Mouse (Mus musculus) MEL (cell line): ENCODE measurements around the gene Prickle1. TPM values are rescaled to one million over a fixed set of nuclear protein-coding genes. Genes with fewer than 3 reads are reported as not detected.

Source experiments
- DNase-seq: peaks from one replicate; pipeline ENCODE4 v3.0.0; 2011; ENCODE audit warnings: low read depth, low spot score
- H3K27ac ChIP-seq: 2 replicates; pipeline ENCODE4 v1.5.1; 2012; ENCODE audit warnings: low read depth, mild to moderate bottlenecking, control low read depth, low read length, moderate library complexity; ENCODE audit not compliant: control insufficient read depth
- H3K27me3 ChIP-seq, 2 experiments: fragments of 150-350 bp in 1 of 2; sonication (generic) in 1 of 2; 2 replicates each; pipeline ENCODE4 v1.6.1; 2012; ENCODE audit warnings: low read length in 2 of 2, mild to moderate bottlenecking in 2 of 2, improper control_type of control experiment in 1 of 2, moderate library complexity in 1 of 2; ENCODE audit not compliant: insufficient read depth in 2 of 2, control insufficient read depth in 1 of 2
- H3K36me3 ChIP-seq, 2 experiments: 2 replicates each; pipeline ENCODE4 v1.6.1; 2012 to 2014; ENCODE audit warnings: low read length in 2 of 2, improper control_type of control experiment in 1 of 2, inconsistent platforms in 1 of 2, mild to moderate bottlenecking in 1 of 2; ENCODE audit not compliant: insufficient read depth in 2 of 2, control insufficient read depth in 1 of 2
- H3K4me1 ChIP-seq, 2 experiments: fragments of 150-350 bp in 1 of 2; sonication (generic) in 1 of 2; 2 replicates each; pipeline ENCODE4 v1.6.1; 2012; ENCODE audit warnings: low read length in 2 of 2, improper control_type of control experiment in 1 of 2, mild to moderate bottlenecking in 1 of 2; ENCODE audit not compliant: insufficient read depth in 2 of 2, control insufficient read depth in 1 of 2
- H3K4me3 ChIP-seq, 2 experiments: fragments of 150-350 bp in 1 of 2; sonication (generic) in 1 of 2; 2 replicates each; pipeline ENCODE4 v1.5.1; 2012; ENCODE audit warnings: low read depth in 2 of 2, low read length in 2 of 2, mild to moderate bottlenecking in 2 of 2, moderate library complexity in 2 of 2, control low read depth in 1 of 2, improper control_type of control experiment in 1 of 2; ENCODE audit not compliant: control insufficient read depth in 1 of 2, insufficient read depth in 1 of 2
- H3K79me2 ChIP-seq: 2 replicates; pipeline ENCODE4 v1.6.1; 2012; ENCODE audit warnings: mild to moderate bottlenecking, low read length, moderate library complexity; ENCODE audit not compliant: control insufficient read depth, poor library complexity, insufficient read depth
- H3K9ac ChIP-seq: 2 replicates; pipeline ENCODE4 v1.6.1; 2012; ENCODE audit warnings: low read depth, mild to moderate bottlenecking, control low read depth, low read length, moderate library complexity; ENCODE audit not compliant: control insufficient read depth, poor library complexity, severe bottlenecking
- H3K9me3 ChIP-seq: fragments of 150-350 bp; sonication (generic); replicated peaks from 2 replicates; pipeline ENCODE4 v1.6.1; 2012; ENCODE audit warnings: mild to moderate bottlenecking, low read length, improper control_type of control experiment, moderate library complexity; ENCODE audit not compliant: insufficient read depth
- CHD2 ChIP-seq: IDR thresholded peaks from 2 replicates; pipeline ENCODE4 v1.6.1; 2011; ENCODE audit warnings: low read length, improper control_type of control experiment
- CTCF ChIP-seq, 3 experiments: IDR thresholded peaks in 2 of 3; conservative IDR thresholded peaks in 1 of 3; 2 replicates each; pipeline ENCODE4 v1.5.1; 2011 to 2012; ENCODE audit warnings: low read length in 3 of 3, low read depth in 2 of 3, mild to moderate bottlenecking in 2 of 3, improper control_type of control experiment in 1 of 3, inconsistent platforms in 1 of 3, mixed read lengths in 1 of 3, moderate library complexity in 1 of 3; ENCODE audit not compliant: control insufficient read depth in 1 of 3, insufficient read depth in 1 of 3, poor library complexity in 1 of 3, severe bottlenecking in 1 of 3
- E2F4 ChIP-seq: IDR thresholded peaks from 2 replicates; pipeline ENCODE4 v1.6.1; 2011; ENCODE audit warnings: low read depth, low read length, improper control_type of control experiment, borderline replicate concordance
- ELF1 ChIP-seq: IDR thresholded peaks from 2 replicates; pipeline ENCODE4 v1.6.1; 2014; ENCODE audit warnings: low read depth, mild to moderate bottlenecking, inconsistent platforms, low read length, improper control_type of control experiment, moderate library complexity
- EP300 ChIP-seq, 2 experiments: IDR thresholded peaks; 2 replicates each; pipeline ENCODE4 v1.6.1; 2011; ENCODE audit warnings: improper control_type of control experiment in 2 of 2, low read length in 2 of 2, low read depth in 1 of 2, mild to moderate bottlenecking in 1 of 2
- ETS1 ChIP-seq: IDR thresholded peaks from 2 replicates; pipeline ENCODE4 v1.6.1; 2012; ENCODE audit warnings: low read depth, mild to moderate bottlenecking, inconsistent platforms, low read length, improper control_type of control experiment, moderate library complexity
- GABPA ChIP-seq: IDR thresholded peaks from 2 replicates; pipeline ENCODE4 v1.6.1; 2012; ENCODE audit warnings: low read depth, mild to moderate bottlenecking, inconsistent platforms, low read length, improper control_type of control experiment, moderate library complexity
- GATA1 ChIP-seq: IDR thresholded peaks from 2 replicates; pipeline ENCODE4 v1.6.1; 2011; ENCODE audit warnings: low read depth, low read length, improper control_type of control experiment
- HCFC1 ChIP-seq: IDR thresholded peaks from 2 replicates; pipeline ENCODE4 v1.6.1; 2012; ENCODE audit warnings: low read depth, mild to moderate bottlenecking, inconsistent platforms, low read length, improper control_type of control experiment, moderate library complexity
- JUND ChIP-seq: IDR thresholded peaks from 2 replicates; pipeline ENCODE4 v1.6.1; 2011; ENCODE audit warnings: low read depth, mild to moderate bottlenecking, improper control_type of control experiment, low read length
- MAFK ChIP-seq: IDR thresholded peaks from 2 replicates; pipeline ENCODE4 v1.6.1; 2011; ENCODE audit warnings: low read depth, mild to moderate bottlenecking, low read length, improper control_type of control experiment, borderline replicate concordance
- MAZ ChIP-seq: IDR thresholded peaks from 2 replicates; pipeline ENCODE4 v1.6.1; 2012; ENCODE audit warnings: low read depth, mild to moderate bottlenecking, inconsistent platforms, low read length, improper control_type of control experiment
- MEF2A ChIP-seq: IDR thresholded peaks from 2 replicates; pipeline ENCODE4 v1.6.1; 2014; ENCODE audit warnings: low read depth, mild to moderate bottlenecking, inconsistent platforms, low read length, improper control_type of control experiment; ENCODE audit not compliant: poor library complexity, insufficient replicate concordance, severe bottlenecking; ENCODE audit errors: extremely low read depth
- MXI1 ChIP-seq: IDR thresholded peaks from 2 replicates; pipeline ENCODE4 v1.6.1; 2011; ENCODE audit warnings: mild to moderate bottlenecking, low read depth, low read length, improper control_type of control experiment
- NELFE ChIP-seq: IDR thresholded peaks from 2 replicates; pipeline ENCODE4 v1.6.1; 2011; ENCODE audit warnings: low read depth, low read length, improper control_type of control experiment
- NRF1 ChIP-seq: IDR thresholded peaks from 2 replicates; pipeline ENCODE4 v1.6.1; 2014; ENCODE audit warnings: low read depth, mild to moderate bottlenecking, inconsistent platforms, low read length, improper control_type of control experiment, moderate library complexity; ENCODE audit not compliant: poor library complexity, insufficient read depth, severe bottlenecking
- POLR2A ChIP-seq, 2 experiments: IDR thresholded peaks; 2 replicates each; pipeline ENCODE4 v1.6.1; 2011 to 2012; ENCODE audit warnings: low read length in 2 of 2, mild to moderate bottlenecking in 2 of 2, control low read depth in 1 of 2, improper control_type of control experiment in 1 of 2, low read depth in 1 of 2, moderate library complexity in 1 of 2; ENCODE audit not compliant: control insufficient read depth in 1 of 2, insufficient read depth in 1 of 2, poor library complexity in 1 of 2
- POLR2AphosphoS2 ChIP-seq: IDR thresholded peaks from 2 replicates; pipeline ENCODE4 v1.6.1; 2011; ENCODE audit warnings: low read length, improper control_type of control experiment
- RCOR1 ChIP-seq: IDR thresholded peaks from 2 replicates; pipeline ENCODE4 v1.6.1; 2012; ENCODE audit warnings: low read depth, mild to moderate bottlenecking, inconsistent platforms, low read length, improper control_type of control experiment
- SIN3A ChIP-seq: IDR thresholded peaks from 2 replicates; pipeline ENCODE4 v1.6.1; 2012; ENCODE audit warnings: low read length, improper control_type of control experiment, inconsistent platforms
- TCF12 ChIP-seq: IDR thresholded peaks from 2 replicates; pipeline ENCODE4 v1.6.1; 2014; ENCODE audit warnings: low read depth, mild to moderate bottlenecking, inconsistent platforms, low read length, improper control_type of control experiment, moderate library complexity
- UBTF ChIP-seq: IDR thresholded peaks from 2 replicates; pipeline ENCODE4 v1.6.1; 2012; ENCODE audit warnings: low read depth, mild to moderate bottlenecking, inconsistent platforms, low read length, improper control_type of control experiment, moderate library complexity, borderline replicate concordance; ENCODE audit not compliant: insufficient read depth
- USF1 ChIP-seq: IDR thresholded peaks from 2 replicates; pipeline ENCODE4 v1.6.1; 2014; ENCODE audit warnings: low read depth, mild to moderate bottlenecking, inconsistent platforms, low read length, improper control_type of control experiment, moderate library complexity
- USF2 ChIP-seq, 2 experiments: IDR thresholded peaks; 2 replicates each; pipeline ENCODE4 v1.6.1; 2011 to 2012; ENCODE audit warnings: improper control_type of control experiment in 2 of 2, low read length in 2 of 2, borderline replicate concordance in 1 of 2, inconsistent platforms in 1 of 2, low read depth in 1 of 2, mild to moderate bottlenecking in 1 of 2; ENCODE audit not compliant: insufficient read depth in 1 of 2
- ZKSCAN1 ChIP-seq: IDR thresholded peaks from 2 replicates; pipeline ENCODE4 v1.6.1; 2012; ENCODE audit warnings: low read depth, mild to moderate bottlenecking, inconsistent platforms, low read length, improper control_type of control experiment, moderate library complexity
- ZMIZ1 ChIP-seq: IDR thresholded peaks from 2 replicates; pipeline ENCODE4 v1.6.1; 2012; ENCODE audit warnings: low read depth, mild to moderate bottlenecking, inconsistent platforms, low read length, improper control_type of control experiment, moderate library complexity
- ZNF384 ChIP-seq: IDR thresholded peaks from 2 replicates; pipeline ENCODE4 v1.6.1; 2012; ENCODE audit warnings: low read depth, mild to moderate bottlenecking, inconsistent platforms, low read length, improper control_type of control experiment
- polyA plus RNA-seq, 2 experiments: library from polyadenylated mRNA; stranded (reverse) in 1 of 2; unstranded in 1 of 2; fragments of >175 nt in 1 of 2; fragments of >200 nt in 1 of 2; gene quantifications; 2 replicates each; pipeline versions ENCODE4 v1.2.1 to v1.2.4; 2012; ENCODE audit warnings: low replicate concordance in 2 of 2, low read depth in 1 of 2; ENCODE audit not compliant: insufficient read length in 2 of 2, insufficient read depth in 1 of 2, missing spikeins in 1 of 2
- total RNA-seq: library from RNA; depleted of rRNA; stranded (reverse); fragments of 300-350 nt; gene quantifications from 2 replicates; pipeline ENCODE4 v1.2.3, GENCODE M21; 2012

Gene Prickle1
- total and polyA plus RNA-seq, 3 experiments: 0.08 TPM; not detected in 2

DNA sequence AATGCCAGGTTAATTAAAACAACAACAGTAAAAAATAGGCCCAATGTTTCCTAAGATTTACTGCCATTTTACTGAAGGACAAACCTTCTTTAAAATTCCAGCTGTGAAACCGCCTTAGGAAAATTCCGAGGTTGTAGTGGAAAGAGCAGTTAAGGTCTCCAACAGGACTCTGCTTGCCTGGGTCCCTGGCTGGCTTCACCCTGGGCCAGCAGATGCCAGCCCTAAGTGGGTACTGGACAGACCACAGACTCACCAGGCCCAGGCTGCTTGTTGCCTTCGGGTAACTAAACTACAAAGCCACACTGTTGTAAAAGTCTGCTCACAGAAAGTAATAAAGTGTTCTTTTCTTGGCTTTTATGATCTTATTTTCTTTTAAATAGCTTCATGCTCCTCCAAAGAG, 26.8 kb downstream of the Prickle1 start:
- TF ChIP-seq MXI1 (no peak), ZKSCAN1 (no peak), GABPA (no peak), ETS1 (no peak), EP300 (IDR thresholded peaks at IDR 0.05; ENCODE audit: low read depth in 1 of 2, low read length in 2 of 2) (no peak), USF2 (IDR thresholded peaks at IDR 0.05; ENCODE audit: borderline replicate concordance in 1 of 2, insufficient read depth in 1 of 2, low read depth in 1 of 2, low read length in 2 of 2) (no peak), JUND (no peak), ZNF384 (no peak), POLR2AphosphoS2 (no peak), POLR2A (IDR thresholded peaks at IDR 0.05; ENCODE audit: control insufficient read depth in 1 of 2, insufficient read depth in 1 of 2, low read depth in 1 of 2, low read length in 2 of 2, poor library complexity in 1 of 2) (no peak), RCOR1 (no peak), MAFK (no peak)
- Histone ChIP-seq H3K4me1 (no peaks in the 10 kb centered on the region), H3K27me3 (no peaks in the 10 kb centered on the region), H3K79me2 (no peaks in the 10 kb centered on the region), H3K36me3 (no peaks in the 10 kb centered on the region), H3K9me3 (no peaks in the 10 kb centered on the region), H3K9ac (no peak overlapping the region), H3K27ac (no peak overlapping the region), H3K4me3 (no peak overlapping the region)
- DNase-seq: no peak

- H3K9me3 ChIP-seq: no peaks in the 10 kb centered on the region
- TF ChIP-seq HCFC1 (no peak), ETS1 (no peak), UBTF (no peak), NELFE (no peak), GATA1 (no peak), MEF2A (no peak), USF1 (no peak), MAZ (no peak), CTCF (IDR thresholded peaks at IDR 0.05 in 2 of 3, conservative IDR thresholded peaks at IDR 0.05 in 1 of 3; ENCODE audit: control insufficient read depth in 1 of 3, insufficient read depth in 1 of 3, low read depth in 2 of 3, low read length in 3 of 3, poor library complexity in 1 of 3, severe bottlenecking in 1 of 3) (no peak), ZMIZ1 (no peak), SIN3A (no peak), CHD2 (no peak), ELF1 (no peak), EP300 (IDR thresholded peaks at IDR 0.05; ENCODE audit: low read depth in 1 of 2, low read length in 2 of 2) (no peak), ZKSCAN1 (no peak), TCF12 (no peak), RCOR1 (no peak), E2F4 (no peak), MAFK (no peak), NRF1 (no peak)
- TF ChIP-seq, all 39 proteins: peak for 0
- Histone ChIP-seq H3K27me3 (no peaks in the 10 kb centered on the region), H3K4me1 (no peaks in the 10 kb centered on the region), H3K27ac (no peak overlapping the region), H3K79me2 (no peaks in the 10 kb centered on the region), H3K9ac (no peak overlapping the region), H3K36me3 (no peaks in the 10 kb centered on the region), H3K4me3 (no peak overlapping the region)
- DNase-seq: no peak
Measured at GRCm38 (mm10) chr15:93567546-93568307, 28.0 kb downstream of the Prickle1 start.
